Mouse (Mus musculus) frontal cortex, postnatal 36 days (tissue): ENCODE results near the gene Nfkbil1.

ENCODE experiments used
- DNase-seq, 2 experiments: peaks; one replicate each; pipeline ENCODE4 v3.0.0; 2022; ENCODE audit warnings: low spot score in 2 of 2

Nfkbil1 gene

DNA sequence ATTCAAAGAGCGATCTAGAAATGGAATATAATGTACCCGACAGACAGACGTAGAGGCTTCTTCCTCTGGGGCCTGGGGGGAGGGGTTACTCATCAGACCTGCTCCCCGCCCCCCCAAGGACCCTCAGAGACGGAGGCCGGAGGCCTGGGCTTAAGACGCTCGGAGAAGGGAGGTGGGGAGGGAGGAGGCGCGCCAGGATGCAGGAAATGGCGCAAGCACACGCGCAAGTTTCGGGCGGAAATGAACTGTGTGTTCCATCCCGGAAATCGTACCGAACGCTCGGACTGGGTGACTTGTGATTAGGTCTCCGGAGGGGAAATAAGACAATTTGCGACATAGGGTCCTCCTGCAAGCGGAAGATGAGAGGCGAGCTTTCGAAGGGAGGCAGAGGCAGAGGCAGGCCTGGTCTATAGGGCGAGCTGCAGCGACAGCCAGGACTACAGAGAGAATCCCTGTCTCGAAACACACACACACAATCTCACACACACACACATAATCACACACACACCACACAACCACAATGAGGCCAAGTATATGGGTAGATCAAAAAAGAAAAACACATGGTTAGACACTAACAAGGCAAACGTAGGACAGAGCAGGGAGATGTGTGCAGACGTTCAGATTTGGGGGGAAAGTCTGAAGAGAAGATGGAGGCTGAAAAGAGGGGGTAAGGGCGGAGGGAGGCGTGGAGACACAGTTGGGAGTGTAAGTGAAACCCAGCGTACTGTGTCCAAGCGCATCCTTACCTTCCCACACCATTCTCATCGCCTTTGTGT lies at the start of gene Nfkbil1:
Gene Nfkbil1 (minus strand): TSS at position 179 of the 776 bp plus-strand sequence.
- peak; percentile 89 to 94 for DNase-seq

DNA sequence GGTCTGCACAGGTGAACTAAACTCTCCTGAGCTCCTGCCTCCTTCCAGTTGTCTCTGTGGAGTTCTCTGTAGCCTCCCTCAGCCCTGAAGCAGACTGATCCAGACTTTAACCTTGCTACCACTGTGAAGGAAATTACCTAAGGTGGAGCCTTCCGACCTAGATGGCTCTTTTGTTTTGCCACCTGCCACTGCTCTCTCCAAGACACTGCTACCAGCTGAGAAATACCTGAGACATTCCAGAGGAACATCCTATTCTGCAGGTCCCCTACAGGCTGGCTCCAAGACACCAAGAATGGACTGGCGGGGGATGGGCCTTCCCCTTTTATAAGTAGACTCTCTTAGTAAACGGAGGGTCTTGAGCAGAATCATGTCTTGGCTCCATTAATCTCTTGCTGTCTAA lies 44.7 kb upstream of the Nfkbil1 start:
- no peak for DNase-seq

DNA sequence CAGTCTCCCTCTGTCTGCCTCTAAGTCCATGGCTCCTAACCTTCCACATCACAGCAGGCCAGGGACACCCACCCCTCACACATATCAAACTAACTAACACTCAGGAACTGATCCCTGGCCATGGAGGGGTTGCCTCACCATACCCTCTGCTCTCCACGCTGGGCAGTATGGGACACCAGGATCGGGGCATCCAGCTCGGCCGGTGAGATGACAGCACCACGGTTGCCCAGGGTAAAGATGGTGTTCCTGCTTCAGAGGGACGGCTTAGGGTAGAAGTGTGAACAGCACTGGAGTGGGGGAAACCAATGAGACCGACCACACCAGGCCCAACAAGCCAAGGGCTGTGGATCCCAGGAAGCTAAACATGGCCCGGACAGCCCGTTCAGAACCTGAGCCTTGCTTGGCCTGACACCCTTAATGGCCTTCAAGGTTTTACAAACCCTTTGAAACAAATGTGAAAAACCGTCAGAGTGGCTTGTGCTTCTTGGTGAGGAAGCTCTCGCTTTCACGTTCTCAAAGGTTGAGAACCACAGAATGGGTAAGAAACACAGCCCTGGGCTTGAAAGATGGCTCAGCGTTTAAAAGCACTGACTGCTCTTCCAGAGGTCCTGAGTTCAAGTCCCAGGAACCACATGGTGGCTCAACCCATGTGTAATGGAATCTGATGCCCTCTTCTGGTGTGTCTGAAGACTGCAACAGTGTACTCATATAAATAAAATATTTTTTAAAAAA lies 43.5 kb upstream of the Nfkbil1 start:
- no peak for DNase-seq

DNA sequence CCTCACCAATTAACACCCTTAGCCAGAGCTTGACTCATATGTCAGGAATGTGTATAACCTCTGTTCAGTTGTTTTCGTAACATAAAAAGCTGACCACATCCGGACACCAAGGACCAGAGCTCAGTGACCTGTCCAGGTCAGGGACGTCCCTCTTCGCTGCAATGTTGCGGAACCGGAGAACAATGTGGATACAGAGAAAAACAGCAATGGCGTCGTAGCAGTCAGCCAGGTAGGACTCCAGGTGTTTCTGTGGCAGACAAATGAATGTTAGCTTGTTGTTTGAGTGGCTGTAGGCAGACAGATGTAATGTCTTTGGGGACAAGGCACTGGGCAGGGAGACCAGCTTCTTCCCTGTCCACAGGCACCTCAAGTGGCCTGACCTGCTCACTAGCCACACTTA lies 42.5 kb upstream of the Nfkbil1 start:
- DNase-seq = no peak

DNA sequence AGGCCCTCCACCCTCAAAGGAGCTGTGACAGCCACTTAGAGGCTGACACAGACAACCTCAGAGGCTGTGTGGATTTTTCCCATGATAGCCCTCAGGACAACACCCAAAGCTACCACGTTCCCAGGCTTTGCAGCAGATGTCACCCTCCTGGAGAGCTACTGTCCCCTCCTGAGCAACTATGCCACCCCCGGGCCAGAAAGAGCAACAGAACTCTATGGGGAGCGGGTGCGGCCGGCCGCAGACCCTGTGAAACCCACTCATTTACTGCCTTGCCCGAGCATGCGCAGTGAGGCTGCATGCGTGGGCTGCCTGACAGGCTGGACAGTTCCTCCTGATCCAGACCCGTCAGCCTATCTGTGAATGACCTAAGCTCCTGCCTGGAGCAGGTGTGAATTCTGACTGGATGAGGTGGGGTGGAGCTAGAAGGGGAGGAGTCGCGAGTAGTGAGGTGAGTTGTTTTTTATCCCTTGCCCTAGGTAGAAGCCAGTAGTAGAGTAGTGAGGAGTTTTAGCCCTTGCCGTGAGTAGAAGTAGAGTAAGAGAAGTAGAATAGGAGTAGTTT lies 40.8 kb upstream of the Nfkbil1 start:
- DNase-seq = no peak

DNA sequence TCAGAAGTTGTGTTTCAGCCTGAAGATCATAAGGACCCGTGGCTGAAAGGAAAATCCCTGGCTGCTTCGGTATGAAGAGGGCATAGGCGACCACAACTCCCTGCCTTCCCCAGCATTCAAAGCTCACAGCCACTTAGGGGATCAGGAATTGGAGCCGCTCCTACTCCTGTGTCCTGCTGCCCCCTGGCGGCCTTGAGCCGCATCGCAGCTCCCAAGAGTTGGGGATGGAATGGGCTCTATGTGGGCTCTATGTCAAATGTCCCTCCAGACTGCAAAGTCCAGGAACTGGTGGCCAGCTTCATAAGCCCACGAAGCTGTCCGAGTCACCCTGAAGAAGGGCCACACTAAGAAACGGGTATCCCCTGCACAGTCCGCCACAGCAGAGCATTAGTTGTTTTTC lies 39.2 kb upstream of the Nfkbil1 start:
- peak; percentile 78 to 85 for DNase-seq

DNA sequence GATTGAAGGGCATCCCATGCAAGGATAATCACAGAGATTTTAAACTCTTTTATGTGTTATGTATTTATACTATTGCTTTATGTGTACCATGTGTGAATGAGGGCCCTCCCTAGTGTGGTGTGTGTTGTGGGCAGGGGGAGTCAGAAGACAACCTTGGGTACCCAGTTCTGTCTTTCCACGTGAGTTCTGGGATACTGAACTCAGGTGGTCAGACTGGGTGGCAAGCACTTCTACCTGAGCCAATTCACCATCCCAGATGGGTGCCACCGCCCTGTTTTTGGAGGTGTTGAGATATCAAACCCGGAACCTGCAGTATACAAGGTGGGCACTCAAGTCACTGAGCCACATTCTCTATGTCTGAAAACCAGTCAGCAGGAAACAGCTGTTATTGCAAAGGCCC lies 36.7 kb upstream of the Nfkbil1 start:
- DNase-seq = no peak

DNA sequence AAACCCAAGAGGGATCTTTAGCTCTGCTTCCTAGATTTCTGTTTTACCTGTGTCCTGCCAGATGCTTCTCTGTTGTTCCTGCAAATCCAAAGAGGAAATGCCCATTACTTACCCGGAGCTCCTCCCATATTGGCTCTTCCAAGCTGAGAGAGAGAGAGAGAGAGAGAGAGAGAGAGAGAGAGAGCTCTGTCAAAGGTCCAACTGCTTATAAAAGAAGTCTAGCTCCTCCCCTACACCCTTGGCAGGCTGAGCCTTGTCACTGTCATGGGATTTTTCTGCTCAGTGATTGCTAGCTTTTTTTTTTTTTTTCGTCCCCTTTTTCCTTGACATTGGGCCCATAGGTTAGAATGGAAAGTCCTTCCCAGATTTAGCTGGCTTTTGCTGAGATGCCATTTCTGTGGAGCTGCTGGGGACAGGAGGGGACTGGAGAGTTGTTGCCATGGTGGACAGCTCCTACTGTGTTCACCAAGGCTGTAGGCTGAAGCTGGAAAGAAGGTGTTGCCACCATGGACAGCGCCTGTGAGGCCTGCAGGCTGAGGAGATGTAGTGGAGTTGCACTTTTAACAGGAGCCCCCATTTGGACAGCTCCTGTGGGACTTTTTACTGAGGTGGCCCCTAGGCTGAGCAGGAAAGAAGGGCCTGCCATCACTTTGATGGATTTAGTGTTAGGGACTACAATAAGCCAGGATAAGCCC lies 34.2 kb upstream of the Nfkbil1 start:
- DNase-seq = no peak

DNA sequence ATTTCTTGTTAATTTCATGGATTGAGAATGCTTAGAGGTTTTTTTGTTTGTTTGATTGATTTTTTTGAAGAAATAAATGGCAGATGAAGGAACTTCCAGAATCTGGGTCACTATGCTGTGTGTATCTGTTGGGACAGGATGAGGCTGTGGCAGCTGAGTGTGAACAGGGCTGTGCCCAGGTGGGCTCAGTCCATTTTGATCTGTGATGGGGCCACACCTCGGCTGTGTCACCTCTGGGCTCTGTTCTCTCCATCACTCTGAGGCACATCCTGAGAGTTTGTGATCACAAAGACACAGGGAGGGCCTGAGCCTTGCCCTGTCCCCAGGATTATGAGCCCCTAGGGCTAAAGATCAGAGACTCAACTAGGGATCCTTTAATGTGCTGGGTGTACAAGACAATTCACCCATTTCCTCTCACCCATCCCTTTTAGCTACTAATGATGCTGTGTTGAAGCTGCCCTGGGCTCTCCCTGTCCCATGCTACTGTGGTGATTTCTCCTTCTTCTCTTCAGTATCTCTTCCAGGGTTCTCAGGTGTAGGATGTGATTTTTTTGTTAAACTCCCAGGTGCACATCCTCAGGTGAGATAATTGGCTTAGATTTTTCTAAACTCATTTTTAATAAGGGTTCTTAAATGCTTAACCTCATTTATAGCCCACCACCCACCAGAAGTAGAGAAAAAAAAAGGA lies 32.0 kb upstream of the Nfkbil1 start:
- DNase-seq = no peak

DNA sequence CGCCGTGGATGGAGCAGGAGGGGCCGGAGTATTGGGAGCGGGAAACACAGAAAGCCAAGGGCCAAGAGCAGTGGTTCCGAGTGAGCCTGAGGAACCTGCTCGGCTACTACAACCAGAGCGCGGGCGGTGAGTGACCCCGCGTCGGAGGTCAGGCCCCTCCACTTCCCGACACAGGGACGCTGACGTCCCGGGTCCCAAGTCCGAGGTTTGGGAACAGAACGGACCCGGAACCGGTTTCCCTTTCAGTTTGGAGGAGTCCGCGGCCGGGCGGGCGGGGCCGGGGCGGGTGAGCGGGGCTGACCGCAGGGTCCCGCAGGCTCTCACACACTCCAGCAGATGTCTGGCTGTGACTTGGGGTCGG lies 27.9 kb upstream of the Nfkbil1 start:
- DNase-seq = no peak

DNA sequence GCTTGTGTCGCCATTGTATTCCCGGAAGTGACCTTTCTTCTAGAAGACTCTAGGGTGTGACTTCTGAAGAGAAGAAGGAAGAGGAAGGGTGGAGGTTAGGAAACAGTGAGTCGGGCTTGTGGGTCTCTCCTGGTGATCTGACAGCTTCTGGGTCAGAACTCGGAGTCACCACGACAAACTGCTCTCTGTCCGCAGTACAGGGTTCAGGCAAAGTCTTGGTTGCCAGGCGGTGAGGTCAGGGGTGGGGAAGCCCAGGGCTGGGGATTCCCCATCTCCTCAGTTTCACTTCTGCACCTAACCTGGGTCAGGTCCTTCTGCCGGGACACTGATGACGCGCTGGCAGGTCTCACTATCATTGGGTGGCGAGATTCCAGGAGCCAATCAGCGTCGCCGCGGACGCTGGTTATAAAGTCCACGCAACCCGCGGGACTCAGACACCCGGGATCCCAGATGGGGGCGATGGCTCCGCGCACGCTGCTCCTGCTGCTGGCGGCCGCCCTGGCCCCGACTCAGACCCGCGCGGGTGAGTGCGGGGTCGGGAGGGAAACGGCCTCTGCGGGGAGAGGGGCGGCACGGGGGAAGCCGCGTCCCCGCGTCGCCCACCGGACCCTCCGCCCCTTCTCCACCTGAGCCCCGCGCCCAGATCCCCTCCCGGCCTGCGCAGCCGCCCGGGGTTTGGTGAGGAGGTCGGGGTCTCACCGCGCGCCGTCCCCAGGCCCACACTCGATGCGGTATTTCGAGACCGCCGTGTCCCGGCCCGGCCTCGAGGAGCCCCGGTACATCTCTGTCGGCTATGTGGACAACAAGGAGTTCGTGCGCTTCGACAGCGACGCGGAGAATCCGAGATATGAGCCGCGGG lies 27.3 kb upstream of the Nfkbil1 start, which contains the start of gene H2-D1:
Gene H2-D1 (plus strand): TSS at position 67 of the 859 bp plus-strand sequence.
- peak; percentile 95 to 97 for DNase-seq

DNA sequence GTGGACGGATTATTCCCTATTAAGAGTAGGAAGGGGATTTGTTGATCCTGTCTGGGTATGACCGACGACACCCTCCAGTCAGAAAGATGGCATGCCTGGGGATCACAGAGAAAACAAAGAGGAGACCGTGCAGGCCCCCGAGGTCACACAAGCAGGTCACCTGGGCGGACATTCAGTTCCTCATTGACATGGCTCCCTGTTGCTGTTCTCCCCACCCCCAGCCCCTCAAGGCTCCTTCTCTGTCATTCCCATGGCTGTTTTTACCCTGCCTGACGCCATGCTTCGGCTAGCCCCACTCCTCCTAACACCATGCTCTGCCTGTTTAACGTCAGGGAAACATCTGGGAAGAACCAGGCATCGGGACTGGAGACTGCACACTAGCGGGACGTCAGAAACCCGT lies 26.1 kb upstream of the Nfkbil1 start:
- no peak for DNase-seq

DNA sequence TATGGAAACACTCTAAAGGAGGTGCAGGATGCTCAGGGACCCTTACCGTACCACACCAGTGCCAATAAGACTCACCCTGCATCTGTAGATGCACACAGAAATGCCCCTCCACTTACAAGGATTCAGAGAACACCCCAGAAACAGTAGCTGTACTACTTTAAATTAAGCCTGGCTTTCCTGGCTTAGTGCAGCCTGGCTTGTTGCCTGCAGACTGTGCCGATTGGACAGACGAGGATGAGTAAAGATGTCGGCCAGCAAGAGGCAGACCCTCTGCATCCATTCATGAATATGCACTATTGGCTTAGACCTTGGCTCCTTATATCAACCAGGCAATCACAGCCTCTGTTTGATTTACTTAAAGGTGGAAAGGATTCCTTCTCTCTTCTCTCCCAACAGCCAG lies 24.0 kb upstream of the Nfkbil1 start:
- DNase-seq = no peak

DNA sequence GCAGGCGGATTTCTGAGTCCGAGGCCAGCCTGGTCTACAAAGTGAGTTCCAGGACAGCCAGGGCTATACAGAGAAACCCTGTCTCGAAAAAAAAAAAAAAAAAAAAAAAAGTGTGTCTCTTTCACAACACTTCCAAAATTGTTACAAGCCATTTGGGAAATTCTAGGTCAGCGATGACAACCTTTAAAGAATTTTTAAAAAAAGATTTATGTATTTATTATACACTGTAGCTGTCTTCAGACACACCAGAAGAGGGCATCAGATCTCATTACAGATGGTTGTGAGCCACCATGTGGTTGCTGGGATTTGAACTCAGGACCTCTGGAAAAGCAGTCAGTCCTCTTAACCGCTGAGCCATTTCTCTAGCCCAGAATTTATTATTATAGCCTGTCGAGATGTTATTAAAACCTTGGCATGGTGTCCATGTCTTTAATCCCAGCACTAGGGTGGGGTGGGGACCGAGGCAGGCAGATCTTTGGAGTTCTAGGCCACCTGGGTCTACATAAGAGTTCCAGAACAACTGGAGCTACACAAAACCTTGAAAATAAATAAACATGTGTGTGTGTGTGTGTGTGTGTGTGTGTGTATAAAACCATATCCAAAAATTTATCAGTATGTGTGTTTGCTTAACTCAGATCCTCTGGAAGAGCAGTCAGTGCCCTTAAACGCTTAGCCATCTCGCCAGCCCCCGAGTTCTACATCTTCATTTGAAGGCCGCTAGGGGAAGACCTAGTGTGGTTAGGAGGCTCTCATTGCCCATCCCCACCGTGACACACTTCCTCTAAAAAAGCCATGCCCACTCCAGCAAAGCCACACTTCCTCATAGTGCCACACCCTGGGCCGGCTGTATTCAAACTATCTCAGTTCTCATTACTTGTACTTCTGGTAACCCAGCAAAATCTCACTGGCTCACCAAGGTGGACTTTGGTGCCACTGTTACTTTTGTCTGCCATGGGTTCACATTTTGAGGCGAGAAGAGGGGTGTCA lies 23.2 kb upstream of the Nfkbil1 start:
- no peak for DNase-seq

DNA sequence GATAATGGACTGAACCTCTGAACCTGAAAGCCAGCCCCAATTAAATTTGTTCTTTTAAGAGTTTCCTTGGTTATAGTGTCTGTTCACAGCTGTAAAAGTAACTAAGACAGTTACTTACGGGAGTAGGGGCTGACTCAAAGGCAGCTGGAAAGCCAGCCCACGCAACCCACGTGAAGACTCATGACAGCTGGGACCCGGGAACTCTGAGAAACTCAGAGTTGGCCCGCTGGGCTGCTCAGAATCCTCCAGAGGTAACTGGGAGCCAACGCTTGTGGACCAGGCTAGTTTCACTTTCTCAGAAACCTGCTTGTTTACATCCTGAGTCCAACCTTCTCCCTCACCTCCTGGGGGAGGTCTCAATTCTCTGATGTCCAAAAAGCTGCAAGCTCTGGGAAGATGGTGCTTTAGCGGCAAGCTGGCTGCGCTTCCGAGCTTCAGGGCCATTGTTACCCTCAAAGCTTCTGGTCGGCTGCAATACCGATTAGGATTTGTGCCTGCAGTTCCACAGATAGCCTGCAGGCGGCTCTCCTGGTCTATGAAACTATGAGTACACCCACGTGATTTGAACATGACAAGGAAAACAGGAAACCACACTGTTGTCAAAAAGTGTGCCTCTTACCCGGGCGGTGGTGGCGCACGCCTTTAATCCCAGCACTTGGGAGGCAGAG lies 22.4 kb upstream of the Nfkbil1 start:
- DNase-seq = peak; percentile 89 to 96

DNA sequence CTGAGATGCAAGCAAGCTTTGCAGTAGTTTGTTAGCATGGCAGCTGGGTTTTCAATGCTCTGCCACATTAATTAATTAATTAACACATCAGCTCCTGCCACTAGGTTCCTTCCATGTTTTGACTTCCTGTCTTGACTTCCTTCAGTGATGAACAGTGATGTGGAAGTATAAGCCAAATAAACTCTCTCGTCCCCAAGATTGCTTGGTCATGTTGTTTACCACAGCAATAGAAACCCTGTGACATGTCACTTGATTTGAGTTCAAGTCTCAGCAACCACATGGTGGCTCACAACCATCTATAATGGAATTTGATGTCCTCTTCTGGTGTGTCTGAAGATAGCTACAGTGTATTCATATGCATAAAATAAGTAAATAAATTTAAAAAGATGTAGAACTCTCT lies 21.8 kb upstream of the Nfkbil1 start:
- no peak for DNase-seq

DNA sequence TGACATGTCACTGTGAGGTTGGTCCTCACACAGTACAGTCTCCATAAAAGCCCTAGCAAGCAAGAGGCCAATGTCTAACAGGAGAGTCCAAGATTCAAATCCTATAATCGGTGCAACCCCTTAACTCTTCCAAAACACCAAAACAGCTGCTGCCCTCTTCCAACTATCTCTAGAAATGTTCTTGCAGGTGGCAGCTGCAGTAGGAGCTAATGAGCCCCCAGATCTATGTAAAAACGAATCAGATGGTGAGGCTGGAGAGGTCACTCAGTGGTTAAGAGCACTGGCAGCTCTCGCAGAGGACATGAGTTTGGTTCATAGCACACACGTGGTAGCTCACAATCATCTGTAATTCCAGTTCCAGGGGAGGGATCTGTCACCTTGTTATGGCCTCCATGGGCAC lies 20.1 kb upstream of the Nfkbil1 start:
- no peak for DNase-seq

DNA sequence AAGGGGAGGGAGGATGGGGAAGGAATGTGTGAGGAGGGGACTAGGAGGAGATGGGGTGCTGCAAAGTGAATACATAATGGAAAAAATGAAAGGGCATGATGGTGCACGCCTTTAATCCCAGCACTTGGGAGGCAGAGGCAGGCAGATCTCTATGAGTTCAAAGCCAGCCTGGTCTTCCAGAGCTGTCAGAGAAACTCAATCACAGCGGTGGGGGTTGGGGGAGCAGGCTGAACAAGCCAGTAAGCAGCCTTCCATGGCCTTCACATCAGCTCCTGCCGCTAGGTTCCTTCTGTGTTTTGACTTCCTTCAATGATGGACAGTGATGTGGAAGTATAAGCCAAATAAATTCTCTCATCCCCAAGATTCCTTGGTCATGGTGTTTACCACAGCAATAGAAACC lies 19.7 kb upstream of the Nfkbil1 start:
- DNase-seq = no peak
